Mouse (Mus musculus): ENCODE measurements around the gene AI467606. TPM values are rescaled to one million over a fixed set of nuclear protein-coding genes. Genes with fewer than 3 reads are reported as not detected.

Gene AI467606
- polyA plus RNA-seq, 1 experiment, result 6.0 TPM

DNA sequence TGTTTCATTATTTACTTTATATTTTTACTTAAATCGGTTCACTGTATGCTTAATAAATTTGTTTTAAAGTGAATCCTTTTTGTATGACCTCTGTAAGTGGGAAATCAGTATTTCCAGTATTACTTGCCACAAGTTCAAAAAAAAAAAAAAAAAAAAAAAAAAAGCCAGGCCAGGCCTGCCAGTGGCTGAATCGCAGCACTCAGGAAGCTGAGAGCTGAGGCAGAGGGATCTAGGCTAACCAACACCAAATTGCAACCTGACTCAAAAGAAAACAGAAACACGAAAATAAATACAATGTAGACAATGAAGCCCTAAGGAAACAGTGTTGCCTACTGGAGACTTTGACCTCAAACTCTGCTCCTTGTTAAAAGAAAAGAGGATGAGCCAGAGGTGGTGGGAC, 2.8 kb downstream of the AI467606 start:
- no peak for DNase-seq (ENCODE audit: low spot score)

DNA sequence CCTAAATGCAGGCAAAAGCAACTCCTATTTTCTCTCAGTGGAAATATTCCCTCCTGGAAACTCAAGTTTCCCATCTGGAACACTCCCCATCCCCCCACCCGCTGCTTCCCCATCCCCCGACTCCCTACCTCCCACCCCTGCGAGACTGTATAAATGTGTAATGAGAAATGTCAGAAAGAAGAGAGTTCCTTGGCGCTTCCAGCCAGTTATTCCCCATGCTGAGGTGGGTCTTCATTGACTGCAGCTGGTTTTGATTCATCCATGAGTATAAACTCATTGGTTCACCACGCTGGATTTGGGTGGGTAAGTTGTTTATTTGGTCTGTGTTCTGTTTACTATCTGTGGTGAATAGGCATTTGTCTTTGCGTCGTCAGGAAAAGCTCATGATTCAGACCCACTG, 5.3 kb downstream of the AI467606 start:
- DNase-seq (ENCODE audit: low spot score), result no peak

GRCm38 (mm10) chr7:127098521-127098920, 7.4 kb downstream of the AI467606 start:
- no peak for DNase-seq (ENCODE audit: low spot score)

DNA sequence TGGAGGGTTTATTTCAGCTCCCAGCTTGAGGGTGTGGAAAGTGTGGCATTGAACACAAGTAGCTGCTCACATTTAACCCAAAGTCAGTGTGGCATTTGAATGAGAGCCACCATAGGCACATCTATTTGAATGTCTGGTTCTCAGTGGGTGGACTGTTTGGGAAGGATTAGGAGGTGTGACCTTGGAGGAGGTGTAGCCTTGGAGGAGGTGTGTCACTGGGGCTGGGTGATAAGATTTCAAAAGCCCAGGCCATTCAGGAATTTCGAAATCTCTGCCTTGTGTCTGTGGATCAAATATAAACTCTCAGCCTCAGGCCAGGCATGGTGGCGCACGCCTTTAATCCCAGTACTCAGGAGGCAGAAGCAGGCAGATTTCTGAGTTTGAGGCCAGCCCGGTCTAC, 7.8 kb downstream of the AI467606 start:
- no peak for DNase-seq (ENCODE audit: low spot score)

- DNase-seq (ENCODE audit: low spot score), result no peak
Observed at GRCm38 (mm10) chr7:127099528-127099927, 8.4 kb downstream of the AI467606 start.

DNA sequence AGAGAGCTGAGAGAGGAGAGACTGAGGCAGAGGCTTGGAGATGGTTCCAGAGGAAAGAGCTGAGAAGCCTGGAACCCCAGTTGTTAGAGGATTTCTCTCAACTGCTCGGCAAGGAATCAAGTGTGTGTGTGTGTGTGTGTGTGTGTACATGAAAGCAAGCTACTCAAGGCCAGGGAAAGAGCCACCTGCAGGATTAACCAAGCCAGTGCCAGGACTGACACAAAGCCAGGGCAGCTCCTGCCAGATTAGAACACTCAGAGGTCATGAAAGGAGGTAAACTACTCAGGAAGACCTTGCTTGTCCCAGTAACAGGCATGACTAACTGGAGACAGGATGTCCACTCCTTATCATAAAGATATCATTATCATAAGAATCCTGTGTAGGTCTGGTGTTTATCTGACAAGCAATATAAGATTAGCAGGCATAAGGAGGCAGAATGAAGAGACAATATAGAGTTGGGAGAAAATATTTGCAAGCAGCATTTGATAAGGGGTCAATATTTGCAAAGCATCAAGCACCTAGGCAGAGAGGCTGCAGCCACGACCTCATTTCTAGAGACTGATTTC, 10.4 kb downstream of the AI467606 start:
- no peak for DNase-seq (ENCODE audit: low spot score)

GRCm38 (mm10) chr7:127102148-127102547, 11.0 kb downstream of the AI467606 start:
- no peak for DNase-seq (ENCODE audit: low spot score)

- DNase-seq (ENCODE audit: low spot score), result no peak
Observed at GRCm38 (mm10) chr7:127103960-127104359, 12.8 kb downstream of the AI467606 start.

DNA sequence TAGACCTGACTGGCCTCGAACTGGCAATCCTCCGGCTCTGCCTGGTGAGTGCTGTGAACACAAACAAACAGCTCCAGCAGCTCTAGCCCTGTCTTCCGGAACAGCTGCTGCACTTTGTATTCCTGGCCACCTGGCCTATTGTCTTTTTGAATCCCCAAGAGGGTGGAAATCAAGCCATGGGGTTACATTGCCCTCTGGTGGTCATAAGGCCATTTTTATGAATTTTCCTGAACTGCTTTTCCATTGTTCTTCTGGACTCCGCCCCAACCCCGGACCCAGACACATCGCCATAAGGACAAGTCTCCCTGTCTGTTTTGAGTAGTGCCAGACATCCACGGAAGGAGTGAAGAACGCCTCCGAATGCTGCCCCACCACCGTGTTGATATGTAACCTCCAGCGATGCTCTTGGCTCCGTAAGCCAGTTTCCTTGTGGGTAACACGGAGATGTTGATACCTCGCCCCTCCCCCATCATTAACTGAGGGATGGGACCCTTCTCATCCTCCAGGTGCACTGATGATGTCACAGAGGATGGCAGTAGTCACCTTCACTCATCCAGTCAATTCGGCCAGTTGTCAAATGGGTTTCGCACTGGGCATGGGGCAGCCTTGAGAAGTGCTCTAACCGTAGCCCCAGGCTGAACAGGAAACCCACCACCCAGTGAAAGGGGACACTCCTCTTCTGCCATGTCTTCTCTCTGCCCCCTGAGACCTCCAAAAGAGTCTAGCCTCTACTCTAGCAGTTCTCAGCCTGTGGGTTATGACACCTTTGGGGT, 13.6 kb downstream of the AI467606 start:
- no peak for DNase-seq (ENCODE audit: low spot score)

GRCm38 (mm10) chr7:127105551-127105950, 14.4 kb downstream of the AI467606 start:
- DNase-seq (ENCODE audit: low spot score), result no peak

- DNase-seq (ENCODE audit: low spot score), result no peak
Observed at GRCm38 (mm10) chr7:127110239-127111007, 19.3 kb downstream of the AI467606 start.

- DNase-seq (ENCODE audit: low spot score), result no peak
Observed at GRCm38 (mm10) chr7:127111461-127111860, 20.3 kb downstream of the AI467606 start.

GRCm38 (mm10) chr7:127112251-127112841, 21.2 kb downstream of the AI467606 start:
- DNase-seq (ENCODE audit: low spot score), result no peak

DNA sequence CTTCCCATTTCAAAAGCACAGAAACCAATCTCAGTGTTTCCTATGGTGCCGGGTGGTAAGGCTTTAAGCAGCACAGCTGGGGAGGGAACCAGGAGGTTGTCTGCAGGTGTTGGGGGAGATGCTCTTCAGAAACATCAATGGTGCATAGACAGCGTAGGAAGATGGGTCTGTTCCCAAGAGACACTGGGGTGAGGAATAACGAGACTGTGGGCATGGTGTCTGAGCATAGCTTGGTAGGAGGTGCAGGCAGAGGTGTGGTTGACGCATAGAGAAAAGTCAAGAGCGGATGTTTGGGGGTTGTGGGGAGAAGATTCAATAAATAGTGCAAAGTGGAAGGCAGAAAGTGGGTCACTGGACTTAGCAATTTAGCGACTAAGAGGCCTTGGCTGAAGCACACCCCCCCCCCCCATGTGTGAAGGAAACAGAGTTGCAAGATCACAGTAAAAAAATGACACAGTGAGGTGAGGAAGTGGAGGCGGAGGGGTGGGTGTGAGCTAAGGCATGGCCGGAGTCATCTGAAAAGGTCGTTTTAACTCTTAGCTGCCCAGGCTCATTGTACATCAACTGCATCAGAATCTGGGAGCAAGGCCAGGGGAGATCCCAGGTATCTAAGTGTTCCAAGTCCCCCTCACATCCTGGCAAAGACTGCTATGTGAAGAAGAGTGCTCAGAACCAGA, 21.9 kb downstream of the AI467606 start:
- DNase-seq (ENCODE audit: low spot score), result no peak

DNA sequence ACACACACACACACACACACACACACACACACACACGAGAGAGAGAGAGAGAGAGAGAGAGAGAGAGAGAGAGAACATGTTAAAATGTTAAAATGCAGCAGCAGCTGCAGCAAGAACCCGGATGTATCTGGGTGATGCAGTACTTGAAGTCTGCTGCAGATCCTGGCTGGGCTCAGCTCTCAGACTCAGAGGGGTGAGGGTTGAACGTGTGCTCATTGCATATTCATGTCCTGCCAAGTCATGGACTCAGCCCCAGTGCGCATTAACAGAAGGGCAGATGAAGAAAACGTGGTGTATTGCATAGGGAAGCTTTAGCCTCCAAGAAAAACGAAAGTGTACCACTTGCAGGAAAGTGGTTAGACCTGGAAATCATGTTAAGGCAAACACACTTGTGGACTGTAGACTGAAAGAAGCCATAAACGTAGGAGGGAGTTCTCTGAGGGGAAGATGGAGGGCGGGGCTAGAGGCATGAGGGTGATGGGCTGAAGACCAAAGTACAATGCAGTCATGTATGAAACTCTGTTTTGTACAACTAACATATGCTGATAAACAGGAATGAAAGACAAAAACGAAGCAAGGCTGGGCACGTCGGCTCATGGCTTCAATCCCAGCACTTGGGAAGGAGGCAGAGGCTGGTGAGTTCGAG, 22.6 kb downstream of the AI467606 start:
- no peak for DNase-seq (ENCODE audit: low spot score)

GRCm38 (mm10) chr7:127114920-127115319, 23.8 kb downstream of the AI467606 start:
- DNase-seq (ENCODE audit: low spot score), result no peak

- DNase-seq (ENCODE audit: low spot score), result no peak
Observed at GRCm38 (mm10) chr7:127116331-127116935, 25.3 kb downstream of the AI467606 start.

DNA sequence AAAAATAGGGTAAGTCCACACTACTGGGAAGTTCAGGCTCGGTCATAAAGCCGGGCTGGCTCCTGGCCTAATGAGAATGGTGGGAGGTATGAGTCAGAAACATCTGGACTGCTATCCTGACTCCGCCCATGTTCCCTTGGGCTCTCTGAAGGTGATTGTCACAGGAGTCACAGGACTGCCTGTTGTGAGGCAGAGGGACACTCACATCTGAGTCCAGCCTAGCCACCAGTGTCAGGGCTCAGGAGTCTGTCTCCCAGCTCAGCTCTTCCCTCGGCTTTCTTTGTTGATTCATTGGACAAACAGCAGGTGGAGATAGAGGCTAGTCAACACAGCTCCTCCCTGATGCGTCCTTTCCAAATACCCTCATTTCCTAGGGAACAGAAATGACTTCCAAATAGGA, 26.8 kb downstream of the AI467606 start:
- DNase-seq (ENCODE audit: low spot score), result no peak

DNA sequence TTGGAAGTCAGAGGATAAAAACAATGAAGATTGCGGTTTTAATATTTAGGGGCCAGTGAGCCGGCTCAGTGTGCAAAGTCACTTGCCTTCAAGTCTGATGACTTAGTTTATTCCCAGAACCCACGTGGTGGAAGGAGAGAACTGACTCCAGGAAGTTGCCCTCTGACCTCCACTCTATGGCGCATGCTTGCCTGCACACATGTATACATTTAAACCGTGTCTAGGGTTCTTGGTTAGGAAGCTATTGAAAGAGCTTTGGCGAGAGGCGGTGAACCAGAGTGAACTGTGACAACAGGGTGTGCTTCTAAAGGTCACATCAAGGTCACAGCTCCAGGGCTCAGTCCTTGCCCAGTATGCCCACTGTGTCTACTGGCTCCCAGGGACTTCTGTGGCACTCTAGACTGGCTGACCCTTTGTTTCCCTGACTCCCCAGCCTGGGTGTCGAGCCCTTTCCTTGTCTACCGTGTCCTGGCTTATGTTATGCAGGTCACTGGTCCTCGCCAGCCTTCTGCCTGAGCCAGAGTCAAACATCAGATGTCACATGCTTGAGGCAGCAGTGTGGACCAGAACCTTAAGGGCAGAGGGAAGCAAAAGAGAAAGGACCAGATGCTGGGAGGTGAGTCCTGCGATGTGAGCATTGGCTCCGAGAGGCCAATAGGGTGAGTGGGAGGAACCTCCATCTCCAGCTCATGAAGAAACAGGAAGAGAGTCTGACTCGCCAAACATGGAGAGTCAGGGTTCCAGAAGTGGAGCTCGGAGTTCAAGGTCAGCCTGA, 27.7 kb downstream of the AI467606 start:
- no peak for DNase-seq (ENCODE audit: low spot score)
